Mouse (Mus musculus) activated CD4-positive, CD25-positive, alpha-beta regulatory T cell, adult 4 months (primary cell): ENCODE data around the gene Pparg. TPM values are rescaled to one million over a fixed set of nuclear protein-coding genes. Genes with fewer than 3 reads are reported as not detected.

Experiments used
- ATAC-seq: one replicate; pipeline ENCODE4 v1.8.0; 2017
- polyA plus RNA-seq, 2 experiments: library from polyadenylated mRNA; unstranded; fragments of 100-300 nt; shearing (Covaris generic); gene quantifications; one replicate each; pipeline ENCODE4 v1.2.1; 2017

Gene Pparg
- polyA plus RNA-seq, 2 experiments from 2014 or later: 0.78 to 1.6 TPM

GRCm38 (mm10) chr6:115464661-115465060 is 103.9 kb downstream of the Pparg start:
- ATAC-seq: no peak

GRCm38 (mm10) chr6:115465463-115465862 is 104.7 kb downstream of the Pparg start:
- ATAC-seq: no peak

- ATAC-seq: no peak
Observed at GRCm38 (mm10) chr6:115465876-115466275, 105.1 kb downstream of the Pparg start.

GRCm38 (mm10) chr6:115466601-115467000 is 105.8 kb downstream of the Pparg start:
- ATAC-seq: no peak

GRCm38 (mm10) chr6:115469666-115470581 is 109.2 kb downstream of the Pparg start:
- no peak for ATAC-seq

GRCm38 (mm10) chr6:115471956-115472355 is 111.2 kb downstream of the Pparg start:
- ATAC-seq: no peak

GRCm38 (mm10) chr6:115477081-115477695 is 116.4 kb downstream of the Pparg start:
- ATAC-seq: no peak

GRCm38 (mm10) chr6:115479963-115480321 is 119.2 kb downstream of the Pparg start:
- no peak for ATAC-seq

- no peak for ATAC-seq
Observed at GRCm38 (mm10) chr6:115480322-115481017, 119.7 kb downstream of the Pparg start.

GRCm38 (mm10) chr6:115481018-115481354 is 120.2 kb downstream of the Pparg start:
- ATAC-seq: no peak

- ATAC-seq: no peak
Observed at GRCm38 (mm10) chr6:115481603-115482002, 120.9 kb downstream of the Pparg start.

- no peak for ATAC-seq
Observed at GRCm38 (mm10) chr6:115485635-115486034, 124.9 kb downstream of the Pparg start.

- ATAC-seq: no peak
Observed at GRCm38 (mm10) chr6:115489831-115490230, 129.1 kb downstream of the Pparg start.

- ATAC-seq: no peak
Observed at GRCm38 (mm10) chr6:115492952-115493613, 132.3 kb downstream of the Pparg start.

- ATAC-seq: no peak
Observed at GRCm38 (mm10) chr6:115493824-115494223, 133.1 kb downstream of the Pparg start.

- no peak for ATAC-seq
Observed at GRCm38 (mm10) chr6:115499540-115499939, 138.8 kb downstream of the Pparg start.

- no peak for ATAC-seq
Observed at GRCm38 (mm10) chr6:115500234-115500633, 139.5 kb downstream of the Pparg start.

- no peak for ATAC-seq
Observed at GRCm38 (mm10) chr6:115501131-115501530, 140.4 kb downstream of the Pparg start.

- no peak for ATAC-seq
Observed at GRCm38 (mm10) chr6:115503038-115503437, 142.3 kb downstream of the Pparg start.

GRCm38 (mm10) chr6:115503549-115504159 is 142.9 kb downstream of the Pparg start:
- ATAC-seq: no peak

- no peak for ATAC-seq
Observed at GRCm38 (mm10) chr6:115504160-115504558, 143.4 kb downstream of the Pparg start.

GRCm38 (mm10) chr6:115504915-115505314 is 144.2 kb downstream of the Pparg start:
- no peak for ATAC-seq
